Mouse (Mus musculus): ENCODE results near the gene Tmem199. TPM values are rescaled to one million over a fixed set of nuclear protein-coding genes. Genes with fewer than 3 reads are reported as not detected.

Gene Tmem199
- polyA plus RNA-seq, 1 experiment from 2014 or later = 52.9 TPM

- H3K4me1 ChIP-seq (ENCODE audit: control insufficient read depth, insufficient read depth, low read length) = no peaks in the 10 kb centered on the region
- H3K9me3 ChIP-seq (ENCODE audit: control insufficient read depth, low read depth, low read length) = no peaks in the 10 kb centered on the region
- no peak overlapping the region for H3K4me2 ChIP-seq (replicated peaks; ENCODE audit: low read depth, low read length)
- peaks cover 13% of the 10 kb centered on the region for H3K27me3 ChIP-seq (ENCODE audit: control insufficient read depth, insufficient read depth, low read length)
- H3K9ac ChIP-seq (replicated peaks; ENCODE audit: low read depth, low read length) = no peak overlapping the region
- no peak overlapping the region for H3K27ac ChIP-seq (ENCODE audit: low read length)
- H3K36me3 ChIP-seq (ENCODE audit: control insufficient read depth, insufficient read depth, low read length) = no peaks in the 10 kb centered on the region
- H3K4me3 ChIP-seq (ENCODE audit: low read depth, low read length) = no peak overlapping the region
- ATAC-seq (ENCODE audit: insufficient number of reproducible peaks, insufficient read depth, low FRiP score, low read depth) = no peak
- WGBS = 36% methylated on average over 16 of the region's 16 CpGs
These were observed 12.4 kb downstream of the Tmem199 start for GRCm38 (mm10) chr11:78499543-78499942.

GRCm38 (mm10) chr11:78499004-78499403 is 13.0 kb downstream of the Tmem199 start, which contains the start of gene Vtn:
Vtn (plus strand) TSS chr11:78499091.
- Histone ChIP-seq H3K27ac (ENCODE audit: low read length) (no peak within 1 kb of the TSS), H3K36me3 (ENCODE audit: control insufficient read depth, insufficient read depth, low read length) (no peaks in the 10 kb centered on the region), H3K27me3 (ENCODE audit: control insufficient read depth, insufficient read depth, low read length) (peaks cover 13% of the 10 kb centered on the region)

GRCm38 (mm10) chr11:78497544-78498522 is 14.1 kb downstream of the Tmem199 start, which contains the start of gene Sarm1:
Sarm1 (minus strand) TSS chr11:78497754.
- Histone ChIP-seq H3K36me3 (ENCODE audit: control insufficient read depth, insufficient read depth, low read length) (no peaks in the 10 kb centered on the region), H3K9me3 (ENCODE audit: control insufficient read depth, low read depth, low read length) (no peaks in the 10 kb centered on the region), H3K9ac (replicated peaks; ENCODE audit: low read depth, low read length) (peak within 1 kb of the TSS; percentile 36; the same call in 1 of the 2 replicates), H3K27ac (ENCODE audit: low read length) (no peak within 1 kb of the TSS), H3K4me3 (ENCODE audit: low read depth, low read length) (peak within 1 kb of the TSS; percentile 50), H3K27me3 (ENCODE audit: control insufficient read depth, insufficient read depth, low read length) (peaks cover 13% of the 10 kb centered on the region), H3K4me1 (ENCODE audit: control insufficient read depth, insufficient read depth, low read length) (no peaks in the 10 kb centered on the region), H3K4me2 (replicated peaks; ENCODE audit: low read depth, low read length) (peak within 1 kb of the TSS; percentile 96)
- WGBS = 3% methylated on average over 36 of the region's 36 CpGs
- peak; percentile 97 for ATAC-seq (ENCODE audit: insufficient number of reproducible peaks, insufficient read depth, low FRiP score, low read depth)

More at GRCm38 (mm10) chr11:78499004-78499403, 13.0 kb downstream of the Tmem199 start, which contains the start of gene Vtn:
- WGBS = 48% methylated on average over 7 of the region's 7 CpGs
- ATAC-seq (ENCODE audit: insufficient number of reproducible peaks, insufficient read depth, low FRiP score, low read depth) = no peak
- H3K9ac ChIP-seq (replicated peaks; ENCODE audit: low read depth, low read length) = 0 out of 2 replicates have a peak within 1 kb of the TSS, but pooled peaks have one; percentile 3
- H3K9me3 ChIP-seq (ENCODE audit: control insufficient read depth, low read depth, low read length) = no peaks in the 10 kb centered on the region
- peak within 1 kb of the TSS; percentile 96 for H3K4me2 ChIP-seq (replicated peaks; ENCODE audit: low read depth, low read length)
- H3K4me3 ChIP-seq (ENCODE audit: low read depth, low read length) = peak within 1 kb of the TSS; percentile 50
- no peaks in the 10 kb centered on the region for H3K4me1 ChIP-seq (ENCODE audit: control insufficient read depth, insufficient read depth, low read length)

- H3K9ac ChIP-seq (replicated peaks; ENCODE audit: low read depth, low read length) = peak overlapping the region; percentile 36; the same call in 1 of the 2 replicates
- no peak overlapping the region for H3K27ac ChIP-seq (ENCODE audit: low read length)
- H3K9me3 ChIP-seq (ENCODE audit: control insufficient read depth, low read depth, low read length) = no peaks in the 10 kb centered on the region
- H3K27me3 ChIP-seq (ENCODE audit: control insufficient read depth, insufficient read depth, low read length) = peaks cover 13% of the 10 kb centered on the region
- no peaks in the 10 kb centered on the region for H3K4me1 ChIP-seq (ENCODE audit: control insufficient read depth, insufficient read depth, low read length)
- H3K4me2 ChIP-seq (replicated peaks; ENCODE audit: low read depth, low read length) = peak overlapping the region; percentile 96
- H3K36me3 ChIP-seq (ENCODE audit: control insufficient read depth, insufficient read depth, low read length) = no peaks in the 10 kb centered on the region
- under 1% methylated on average over 43 of the region's 44 CpGs for WGBS
- peak; percentile 4 for ATAC-seq (ENCODE audit: insufficient number of reproducible peaks, insufficient read depth, low FRiP score, low read depth)
- H3K4me3 ChIP-seq (ENCODE audit: low read depth, low read length) = peak overlapping the region; percentile 50
These were observed 14.9 kb downstream of the Tmem199 start for GRCm38 (mm10) chr11:78497071-78497541.

GRCm38 (mm10) chr11:78495904-78496303 is 16.1 kb downstream of the Tmem199 start:
- no peak overlapping the region for H3K4me3 ChIP-seq (ENCODE audit: low read depth, low read length)
- H3K4me2 ChIP-seq (replicated peaks; ENCODE audit: low read depth, low read length) = no peak overlapping the region
- 5% methylated on average over 6 of the region's 6 CpGs for WGBS
- no peak overlapping the region for H3K9ac ChIP-seq (replicated peaks; ENCODE audit: low read depth, low read length)
- H3K4me1 ChIP-seq (ENCODE audit: control insufficient read depth, insufficient read depth, low read length) = no peaks in the 10 kb centered on the region
- peaks cover 23% of the 10 kb centered on the region for H3K27me3 ChIP-seq (ENCODE audit: control insufficient read depth, insufficient read depth, low read length)
- H3K27ac ChIP-seq (ENCODE audit: low read length) = no peak overlapping the region
- H3K9me3 ChIP-seq (ENCODE audit: control insufficient read depth, low read depth, low read length) = no peaks in the 10 kb centered on the region
- ATAC-seq (ENCODE audit: insufficient number of reproducible peaks, insufficient read depth, low FRiP score, low read depth) = no peak
- H3K36me3 ChIP-seq (ENCODE audit: control insufficient read depth, insufficient read depth, low read length) = no peaks in the 10 kb centered on the region

- Histone ChIP-seq H3K4me1 (ENCODE audit: control insufficient read depth, insufficient read depth, low read length) (no peaks in the 10 kb centered on the region), H3K9ac (replicated peaks; ENCODE audit: low read depth, low read length) (no peak overlapping the region), H3K9me3 (ENCODE audit: control insufficient read depth, low read depth, low read length) (no peaks in the 10 kb centered on the region), H3K4me2 (replicated peaks; ENCODE audit: low read depth, low read length) (peak overlapping the region; percentile 35), H3K36me3 (ENCODE audit: control insufficient read depth, insufficient read depth, low read length) (no peaks in the 10 kb centered on the region), H3K27ac (ENCODE audit: low read length) (no peak overlapping the region), H3K27me3 (ENCODE audit: control insufficient read depth, insufficient read depth, low read length) (peaks cover 48% of the 10 kb centered on the region), H3K4me3 (ENCODE audit: low read depth, low read length) (peak overlapping the region; percentile 19)
- 9% methylated on average over 48 of the region's 48 CpGs for WGBS
- ATAC-seq (ENCODE audit: insufficient number of reproducible peaks, insufficient read depth, low FRiP score, low read depth) = no peak
These were observed 21.2 kb downstream of the Tmem199 start for GRCm38 (mm10) chr11:78490781-78491241.

GRCm38 (mm10) chr11:78488168-78488567 is 23.8 kb downstream of the Tmem199 start:
- 3% methylated on average over 8 of the region's 8 CpGs for WGBS
- ATAC-seq (ENCODE audit: insufficient number of reproducible peaks, insufficient read depth, low FRiP score, low read depth) = no peak
- no peaks in the 10 kb centered on the region for H3K9me3 ChIP-seq (ENCODE audit: control insufficient read depth, low read depth, low read length)
- H3K4me3 ChIP-seq (ENCODE audit: low read depth, low read length) = no peak overlapping the region
- no peak overlapping the region for H3K27ac ChIP-seq (ENCODE audit: low read length)
- H3K9ac ChIP-seq (replicated peaks; ENCODE audit: low read depth, low read length) = no peak overlapping the region
- H3K4me2 ChIP-seq (replicated peaks; ENCODE audit: low read depth, low read length) = no peak overlapping the region
- no peaks in the 10 kb centered on the region for H3K36me3 ChIP-seq (ENCODE audit: control insufficient read depth, insufficient read depth, low read length)
- no peaks in the 10 kb centered on the region for H3K4me1 ChIP-seq (ENCODE audit: control insufficient read depth, insufficient read depth, low read length)
- peaks cover 45% of the 10 kb centered on the region for H3K27me3 ChIP-seq (ENCODE audit: control insufficient read depth, insufficient read depth, low read length)

GRCm38 (mm10) chr11:78483639-78484038 is 28.3 kb downstream of the Tmem199 start:
- WGBS = 53% methylated on average over 7 of the region's 7 CpGs
- ATAC-seq (ENCODE audit: insufficient number of reproducible peaks, insufficient read depth, low FRiP score, low read depth) = no peak
- H3K4me3 ChIP-seq (ENCODE audit: low read depth, low read length) = no peak overlapping the region
- H3K4me2 ChIP-seq (replicated peaks; ENCODE audit: low read depth, low read length) = no peak overlapping the region
- no peaks in the 10 kb centered on the region for H3K4me1 ChIP-seq (ENCODE audit: control insufficient read depth, insufficient read depth, low read length)
- H3K9me3 ChIP-seq (ENCODE audit: control insufficient read depth, low read depth, low read length) = no peaks in the 10 kb centered on the region
- H3K27ac ChIP-seq (ENCODE audit: low read length) = no peak overlapping the region
- no peak overlapping the region for H3K9ac ChIP-seq (replicated peaks; ENCODE audit: low read depth, low read length)
- H3K27me3 ChIP-seq (ENCODE audit: control insufficient read depth, insufficient read depth, low read length) = peaks cover 20% of the 10 kb centered on the region
- H3K36me3 ChIP-seq (ENCODE audit: control insufficient read depth, insufficient read depth, low read length) = no peaks in the 10 kb centered on the region

Data from stomach, embryonic 14.5 days (tissue).